Mouse (Mus musculus) embryonic facial prominence, embryonic 11.5 days (tissue): ENCODE results near the gene Usp9x. TPM values are rescaled to one million over a fixed set of nuclear protein-coding genes. Genes with fewer than 3 reads are reported as not detected.

Experiments used
- ATAC-seq: fragments of 200-750 bp; cut with Nextera tagmentation; replicated peaks from 2 replicates; pipeline ENCODE4 v1.8.0; 2017; ENCODE audit warnings: low read depth; ENCODE audit not compliant: insufficient number of reproducible peaks, low FRiP score, low TSS enrichment
- DNase-seq: peaks from one replicate; pipeline ENCODE4 v3.0.0-alpha.2; 2015; ENCODE audit warnings: low spot score
- H3K27ac ChIP-seq: fragments of 300-500 bp; sonication (generic); replicated peaks from 2 replicates; pipeline ENCODE4 v1.5.1; 2014; ENCODE audit warnings: mild to moderate bottlenecking, low read depth, low read length, control low read depth
- H3K27me3 ChIP-seq: fragments of 300-500 bp; sonication (generic); 2 replicates; pipeline ENCODE4 v1.6.1; 2014; ENCODE audit warnings: mild to moderate bottlenecking, low read length, moderate library complexity, mixed read lengths; ENCODE audit not compliant: control insufficient read depth, insufficient read depth
- H3K36me3 ChIP-seq: fragments of 300-500 bp; sonication (generic); replicated peaks from 2 replicates; pipeline ENCODE4 v1.6.1; 2014; ENCODE audit warnings: low read depth, mild to moderate bottlenecking, low read length, moderate library complexity, mixed read lengths; ENCODE audit not compliant: control insufficient read depth, insufficient read depth
- H3K4me1 ChIP-seq: fragments of 300-500 bp; sonication (generic); 2 replicates; pipeline ENCODE4 v1.6.1; 2014; ENCODE audit warnings: low read length, mixed read lengths; ENCODE audit not compliant: control insufficient read depth, insufficient read depth
- H3K4me2 ChIP-seq: fragments of 300-500 bp; sonication (generic); 2 replicates; pipeline ENCODE4 v1.6.1; 2014; ENCODE audit warnings: low read depth, mild to moderate bottlenecking, control low read depth, low read length, moderate library complexity
- H3K4me3 ChIP-seq: fragments of 300-500 bp; sonication (generic); 2 replicates; pipeline ENCODE4 v1.5.1; 2014; ENCODE audit warnings: low read depth, low read length, control low read depth
- H3K9ac ChIP-seq: fragments of 300-500 bp; sonication (generic); replicated peaks from 2 replicates; pipeline ENCODE4 v1.6.1; 2014; ENCODE audit warnings: mild to moderate bottlenecking, control low read depth, low read length
- H3K9me3 ChIP-seq: fragments of 300-500 bp; sonication (generic); replicated peaks from 2 replicates; pipeline ENCODE4 v1.6.1; 2016; ENCODE audit warnings: mild to moderate bottlenecking, low read length, inconsistent platforms, mixed read lengths; ENCODE audit not compliant: control insufficient read depth
- WGBS: fragments of 180-500 bp; shearing (Covaris S2); extraction: QIAGEN DNeasy Blood & Tissue Kit; methylation state at CpG from one replicate; pipeline ENCODE4 v1.1.7; 2014; 5-methylcytosine and 5-hydroxymethylcytosine counted together
- polyA plus RNA-seq: library from polyadenylated mRNA; unstranded; fragments of >200 nt; fragmentation: Nextera tagmentation; extraction: Ambion mirVana; gene quantifications from 2 replicates; pipeline ENCODE4 v1.2.1, GENCODE M21; 2014

Gene Usp9x
- polyA plus RNA-seq, 1 experiment from 2014 or later: 61.4 TPM

- ATAC-seq: no peak
- no peak overlapping the region for H3K4me2 ChIP-seq
- H3K4me1 ChIP-seq: no peaks in the 10 kb centered on the region
- no peak for DNase-seq
- no peaks in the 10 kb centered on the region for H3K9me3 ChIP-seq
- WGBS: 57% methylated on average over 1 of the region's 1 CpGs
- no peaks in the 10 kb centered on the region for H3K36me3 ChIP-seq
- H3K9ac ChIP-seq: no peak overlapping the region
- H3K27ac ChIP-seq: no peak overlapping the region
- H3K27me3 ChIP-seq: no peaks in the 10 kb centered on the region
- no peak overlapping the region for H3K4me3 ChIP-seq
These were observed 30.9 kb upstream of the Usp9x start for GRCm38 (mm10) chrX:13040391-13040790.

- 10% methylated on average over 35 of the region's 35 CpGs for WGBS
- DNase-seq (peak; percentile 92), ATAC-seq (peak; percentile 100)
- Histone ChIP-seq H3K9ac (peak overlapping the region; percentile 57), H3K27ac (peak overlapping the region; percentile 52), H3K36me3 (no peaks in the 10 kb centered on the region), H3K4me3 (peak overlapping the region; percentile 37), H3K4me1 (no peaks in the 10 kb centered on the region), H3K4me2 (peak overlapping the region; percentile 36), H3K9me3 (no peaks in the 10 kb centered on the region), H3K27me3 (no peaks in the 10 kb centered on the region)
These were observed 29.6 kb upstream of the Usp9x start for GRCm38 (mm10) chrX:13041630-13042129.

- DNase-seq (no peak), ATAC-seq (no peak)
- no peak overlapping the region for H3K27ac ChIP-seq
- H3K9ac ChIP-seq: no peak overlapping the region
- no peaks in the 10 kb centered on the region for H3K36me3 ChIP-seq
- no peaks in the 10 kb centered on the region for H3K4me1 ChIP-seq
- no peaks in the 10 kb centered on the region for H3K27me3 ChIP-seq
- no peak overlapping the region for H3K4me3 ChIP-seq
- H3K9me3 ChIP-seq: no peaks in the 10 kb centered on the region
- H3K4me2 ChIP-seq: no peak overlapping the region
- 86% methylated on average over 2 of the region's 2 CpGs for WGBS
These were observed 27.5 kb upstream of the Usp9x start for GRCm38 (mm10) chrX:13043780-13044179.

GRCm38 (mm10) chrX:13044666-13045065 is 26.6 kb upstream of the Usp9x start:
- Histone ChIP-seq H3K36me3 (no peaks in the 10 kb centered on the region), H3K9ac (no peak overlapping the region), H3K27me3 (no peaks in the 10 kb centered on the region), H3K4me2 (no peak overlapping the region), H3K4me3 (no peak overlapping the region), H3K4me1 (no peaks in the 10 kb centered on the region), H3K27ac (no peak overlapping the region), H3K9me3 (no peaks in the 10 kb centered on the region)
- WGBS: 85% methylated on average over 5 of the region's 5 CpGs
- no peak for DNase-seq
- no peak for ATAC-seq

GRCm38 (mm10) chrX:13046893-13047435 is 24.3 kb upstream of the Usp9x start:
- Histone ChIP-seq H3K4me3 (no peak overlapping the region), H3K27ac (no peak overlapping the region), H3K9me3 (no peaks in the 10 kb centered on the region), H3K4me2 (no peak overlapping the region), H3K4me1 (no peaks in the 10 kb centered on the region), H3K27me3 (no peaks in the 10 kb centered on the region), H3K9ac (no peak overlapping the region), H3K36me3 (no peaks in the 10 kb centered on the region)
- 37% methylated on average over 6 of the region's 6 CpGs for WGBS
- DNase-seq (no peak), ATAC-seq (no peak)

- WGBS: 20% methylated on average over 14 of the region's 14 CpGs
- H3K9me3 ChIP-seq: no peaks in the 10 kb centered on the region
- H3K4me2 ChIP-seq: peak overlapping the region; percentile 5
- DNase-seq (peak; percentile 65), ATAC-seq (no peak)
- no peaks in the 10 kb centered on the region for H3K27me3 ChIP-seq
- no peaks in the 10 kb centered on the region for H3K36me3 ChIP-seq
- H3K27ac ChIP-seq: no peak overlapping the region
- H3K9ac ChIP-seq: peak overlapping the region; percentile 14; the same call in 1 of the 2 replicates
- H3K4me3 ChIP-seq: no peak overlapping the region
- H3K4me1 ChIP-seq: no peaks in the 10 kb centered on the region
These were observed 23.5 kb upstream of the Usp9x start for GRCm38 (mm10) chrX:13047631-13048345.

GRCm38 (mm10) chrX:13054612-13055011 is 16.7 kb upstream of the Usp9x start:
- WGBS: 96% methylated on average over 1 of the region's 1 CpGs
- Histone ChIP-seq H3K4me1 (no peaks in the 10 kb centered on the region), H3K9ac (no peak overlapping the region), H3K27me3 (no peaks in the 10 kb centered on the region), H3K27ac (no peak overlapping the region), H3K4me3 (no peak overlapping the region), H3K4me2 (no peak overlapping the region), H3K36me3 (no peaks in the 10 kb centered on the region), H3K9me3 (no peaks in the 10 kb centered on the region)
- no peak for ATAC-seq
- no peak for DNase-seq

GRCm38 (mm10) chrX:13061961-13062360 is 9.3 kb upstream of the Usp9x start:
- H3K27me3 ChIP-seq: no peaks in the 10 kb centered on the region
- no peak for ATAC-seq
- H3K27ac ChIP-seq: no peak overlapping the region
- no peaks in the 10 kb centered on the region for H3K4me1 ChIP-seq
- H3K36me3 ChIP-seq: no peaks in the 10 kb centered on the region
- H3K9ac ChIP-seq: no peak overlapping the region
- 50% methylated on average over 3 of the region's 3 CpGs for WGBS
- no peak overlapping the region for H3K4me2 ChIP-seq
- H3K4me3 ChIP-seq: no peak overlapping the region
- DNase-seq: no peak
- no peaks in the 10 kb centered on the region for H3K9me3 ChIP-seq
